Comparison of ENCODE assay signal across 20 mouse cellular contexts in the genomic region with DNA sequence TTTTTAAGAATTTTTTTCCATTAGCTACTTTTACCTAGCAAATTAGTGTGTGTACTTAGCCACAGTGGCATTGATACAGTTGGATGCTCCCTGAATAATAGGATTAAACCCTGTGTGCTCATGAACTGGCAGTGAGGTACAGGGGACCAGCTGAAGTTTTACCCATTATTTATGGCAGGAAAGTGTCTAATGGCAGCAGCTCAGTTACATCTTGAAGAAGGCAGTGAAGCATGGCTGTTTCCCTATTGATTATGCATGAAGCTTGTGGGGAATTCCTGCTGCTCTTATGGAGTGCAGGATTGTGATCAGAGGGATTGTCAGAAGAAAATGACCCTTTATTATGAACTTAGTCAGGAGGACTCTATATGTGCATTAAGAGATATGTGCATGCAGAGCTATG.
DNase-seq lines count a peak whose midpoint lies in the region; ATAC-seq and TF ChIP-seq lines count a peak whose summit lies in the region.
"Had no signal": no experiment of that assay in that cellular context is flagged by ENCODE, and none has a peak within 500 bp of the region (broad histone marks: within the 10 kb centered on the region; RNA-seq: fewer than 3 reads in every experiment).

No protein-coding gene starts in this region.

- no peaks in the 10 kb centered on the region for H3K36me3 ChIP-seq in hindbrain, postnatal 0 days (ENCODE audit: insufficient read depth, low read length)
- H3K36me3 ChIP-seq in hindbrain, embryonic 14.5 days (replicated peaks; ENCODE audit: control insufficient read depth, insufficient read depth) = no peaks in the 10 kb centered on the region
- H3K36me3 ChIP-seq in neural tube, embryonic 11.5 days (ENCODE audit: control insufficient read depth, insufficient read depth, low read length) = no peaks in the 10 kb centered on the region
- no peaks in the 10 kb centered on the region for H3K36me3 ChIP-seq in neural tube, embryonic 15.5 days
- H3K36me3 ChIP-seq in midbrain, postnatal 0 days (ENCODE audit: insufficient read depth, low read length) = no peaks in the 10 kb centered on the region
- no peaks in the 10 kb centered on the region for H3K36me3 ChIP-seq in forebrain, embryonic 14.5 days (ENCODE audit: control insufficient read depth, insufficient read depth, low read length)
- H3K36me3 ChIP-seq: embryonic facial prominence, embryonic 15.5 days; forebrain, embryonic 10.5 days; forebrain, embryonic 15.5 days; heart, embryonic 12.5 days; hindbrain, embryonic 15.5 days had no signal

- H3K4me2 ChIP-seq in hindbrain, postnatal 0 days (ENCODE audit: low read depth, low read length) = no peak overlapping the region
- no peak overlapping the region for H3K4me2 ChIP-seq in hindbrain, embryonic 14.5 days (replicated peaks)
- no peak overlapping the region for H3K4me2 ChIP-seq in neural tube, embryonic 11.5 days (ENCODE audit: low read depth)
- no peak overlapping the region for H3K4me2 ChIP-seq in neural tube, embryonic 15.5 days
- no peak overlapping the region for H3K4me2 ChIP-seq in midbrain, postnatal 0 days (ENCODE audit: low read depth, low read length, poor library complexity, severe bottlenecking)
- H3K4me2 ChIP-seq in forebrain, embryonic 14.5 days (ENCODE audit: low read length) = no peak overlapping the region
- H3K4me2 ChIP-seq: embryonic facial prominence, embryonic 15.5 days; forebrain, embryonic 15.5 days; heart, embryonic 12.5 days; hindbrain, embryonic 15.5 days had no signal

- no peaks in the 10 kb centered on the region for H3K27me3 ChIP-seq in hindbrain, postnatal 0 days (ENCODE audit: insufficient read depth, low read length)
- no peaks in the 10 kb centered on the region for H3K27me3 ChIP-seq in hindbrain, embryonic 14.5 days (ENCODE audit: control insufficient read depth, insufficient read depth, low read length)
- H3K27me3 ChIP-seq in neural tube, embryonic 11.5 days (ENCODE audit: control insufficient read depth, insufficient read depth, low read length) = no peaks in the 10 kb centered on the region
- H3K27me3 ChIP-seq in neural tube, embryonic 15.5 days (replicated peaks) = no peaks in the 10 kb centered on the region
- no peaks in the 10 kb centered on the region for H3K27me3 ChIP-seq in midbrain, postnatal 0 days (ENCODE audit: insufficient read depth, low read length)
- H3K27me3 ChIP-seq in forebrain, embryonic 14.5 days (replicated peaks; ENCODE audit: control insufficient read depth, insufficient read depth, low read length) = no peaks in the 10 kb centered on the region
- H3K27me3 ChIP-seq: embryonic facial prominence, embryonic 15.5 days; forebrain, embryonic 15.5 days; heart, embryonic 12.5 days; hindbrain, embryonic 15.5 days had no signal

- H3K4me3 ChIP-seq in hindbrain, postnatal 0 days (ENCODE audit: low read length) = no peak overlapping the region
- H3K4me3 ChIP-seq in hindbrain, embryonic 14.5 days (replicated peaks; ENCODE audit: low read length) = no peak overlapping the region
- no peak overlapping the region for H3K4me3 ChIP-seq in neural tube, embryonic 11.5 days (ENCODE audit: low read depth, low read length)
- H3K4me3 ChIP-seq in neural tube, embryonic 15.5 days (replicated peaks) = no peak overlapping the region
- H3K4me3 ChIP-seq in midbrain, postnatal 0 days (ENCODE audit: low read depth, low read length) = no peak overlapping the region
- no peak overlapping the region for H3K4me3 ChIP-seq in forebrain, embryonic 14.5 days (ENCODE audit: low read depth, low read length)
- H3K4me3 ChIP-seq: embryonic facial prominence, embryonic 15.5 days; erythroblast, embryonic 14.5 days; forebrain, embryonic 10.5 days; forebrain, embryonic 15.5 days; heart, embryonic 12.5 days; hindbrain, embryonic 15.5 days had no signal

- H3K9me3 ChIP-seq in hindbrain, postnatal 0 days (ENCODE audit: low read length) = no peaks in the 10 kb centered on the region
- no peaks in the 10 kb centered on the region for H3K9me3 ChIP-seq in hindbrain, embryonic 14.5 days (ENCODE audit: control insufficient read depth, low read length)
- H3K9me3 ChIP-seq in neural tube, embryonic 11.5 days (ENCODE audit: control insufficient read depth, low read length) = no peaks in the 10 kb centered on the region
- no peaks in the 10 kb centered on the region for H3K9me3 ChIP-seq in neural tube, embryonic 15.5 days (replicated peaks)
- H3K9me3 ChIP-seq in midbrain, postnatal 0 days (ENCODE audit: low read length) = no peaks in the 10 kb centered on the region
- H3K9me3 ChIP-seq in forebrain, embryonic 14.5 days (replicated peaks; ENCODE audit: control insufficient read depth, low read length) = no peaks in the 10 kb centered on the region
- H3K9me3 ChIP-seq: embryonic facial prominence, embryonic 15.5 days; forebrain, embryonic 10.5 days; forebrain, embryonic 15.5 days; heart, embryonic 12.5 days; hindbrain, embryonic 15.5 days had no signal

- no peak overlapping the region for H3K9ac ChIP-seq in hindbrain, postnatal 0 days (replicated peaks; ENCODE audit: low read length)
- H3K9ac ChIP-seq in hindbrain, embryonic 14.5 days = no peak overlapping the region
- no peak overlapping the region for H3K9ac ChIP-seq in neural tube, embryonic 11.5 days (ENCODE audit: low read length)
- H3K9ac ChIP-seq in neural tube, embryonic 15.5 days (replicated peaks) = no peak overlapping the region
- no peak overlapping the region for H3K9ac ChIP-seq in midbrain, postnatal 0 days (replicated peaks; ENCODE audit: low read length, poor library complexity, severe bottlenecking)
- H3K9ac ChIP-seq in forebrain, embryonic 14.5 days (ENCODE audit: low read length) = no peak overlapping the region
- H3K9ac ChIP-seq: embryonic facial prominence, embryonic 15.5 days; forebrain, embryonic 15.5 days; heart, embryonic 12.5 days; hindbrain, embryonic 15.5 days had no signal

- no peak overlapping the region for H3K27ac ChIP-seq in hindbrain, postnatal 0 days
- no peak overlapping the region for H3K27ac ChIP-seq in hindbrain, embryonic 14.5 days
- H3K27ac ChIP-seq in neural tube, embryonic 11.5 days (ENCODE audit: low read depth, low read length) = no peak overlapping the region
- H3K27ac ChIP-seq in neural tube, embryonic 15.5 days (replicated peaks) = no peak overlapping the region
- no peak overlapping the region; the same call in 1 of the 2 replicates for H3K27ac ChIP-seq in midbrain, postnatal 0 days (ENCODE audit: low read depth, low read length)
- no peak overlapping the region for H3K27ac ChIP-seq in forebrain, embryonic 14.5 days (ENCODE audit: low read depth, low read length)
- H3K27ac ChIP-seq: embryonic facial prominence, embryonic 15.5 days; forebrain, embryonic 10.5 days; forebrain, embryonic 15.5 days; hindbrain, embryonic 15.5 days had no signal

- H3K4me1 ChIP-seq in hindbrain, postnatal 0 days (ENCODE audit: insufficient read depth, low read length) = no peaks in the 10 kb centered on the region
- no peaks in the 10 kb centered on the region for H3K4me1 ChIP-seq in hindbrain, embryonic 14.5 days (replicated peaks; ENCODE audit: control insufficient read depth, insufficient read depth, low read length)
- H3K4me1 ChIP-seq in neural tube, embryonic 11.5 days (ENCODE audit: control insufficient read depth, insufficient read depth, low read length) = no peaks in the 10 kb centered on the region
- no peaks in the 10 kb centered on the region for H3K4me1 ChIP-seq in neural tube, embryonic 15.5 days
- no peaks in the 10 kb centered on the region for H3K4me1 ChIP-seq in midbrain, postnatal 0 days (ENCODE audit: insufficient read depth, low read length)
- no peaks in the 10 kb centered on the region for H3K4me1 ChIP-seq in forebrain, embryonic 14.5 days (ENCODE audit: control insufficient read depth, insufficient read depth, low read length)
- H3K4me1 ChIP-seq: embryonic facial prominence, embryonic 15.5 days; forebrain, embryonic 10.5 days; forebrain, embryonic 15.5 days; heart, embryonic 12.5 days; hindbrain, embryonic 15.5 days had no signal

- no peak for ATAC-seq in hindbrain, postnatal 0 days
- ATAC-seq in hindbrain, embryonic 14.5 days (ENCODE audit: low FRiP score) = no peak
- peak; percentile 49; the same call in 1 of the 2 replicates for ATAC-seq in neural tube, embryonic 11.5 days (ENCODE audit: insufficient read depth, low FRiP score, low TSS enrichment)
- ATAC-seq in neural tube, embryonic 15.5 days (ENCODE audit: low FRiP score) = no peak
- no peak for ATAC-seq in midbrain, postnatal 0 days (ENCODE audit: low FRiP score)
- ATAC-seq in forebrain, embryonic 14.5 days = no peak
- ATAC-seq: forebrain, embryonic 15.5 days; inflammation-experienced regulatory T-cells, adult 6 months had no signal

- peak; percentile 7 for DNase-seq in hindbrain, postnatal 0 days (ENCODE audit: low spot score)
- no peak for DNase-seq in hindbrain, embryonic 14.5 days (ENCODE audit: low spot score)
- DNase-seq in neural tube, embryonic 11.5 days (ENCODE audit: low spot score) = no peak
- DNase-seq in midbrain, postnatal 0 days (ENCODE audit: low spot score) = peak; percentile 10
- DNase-seq in frontal cortex, postnatal 25 days (ENCODE audit: low spot score in 2 of 2) = no peak
- no peak for DNase-seq in forebrain, embryonic 14.5 days (ENCODE audit: low spot score)
- DNase-seq: adrenal gland, adult 2 months; adrenal gland, postnatal 25 days; cerebellum, adult 2 months; cerebellum, postnatal 10 days; embryo, embryonic 11 days; gastrocnemius, postnatal 10 days had no signal

- TF ChIP-seq CTCF in hindbrain, postnatal 0 days (IDR thresholded peaks at IDR 0.05; ENCODE audit: low read depth) = no peak
- no peak for TF ChIP-seq CTCF in midbrain, postnatal 0 days (IDR thresholded peaks at IDR 0.05)

Comparison
In these comparisons a context has a peak if more than half of its experiments do, and no peak if none do; other contexts are left out.
1. DNase-seq: peak in hindbrain, postnatal 0 days (single experiment) and midbrain, postnatal 0 days (single experiment); none in hindbrain, embryonic 14.5 days (single experiment), neural tube, embryonic 11.5 days (single experiment), frontal cortex, postnatal 25 days (0 of 2) and forebrain, embryonic 14.5 days (single experiment).